Mouse (Mus musculus): ENCODE data around the gene Csnk1g1.

DNA sequence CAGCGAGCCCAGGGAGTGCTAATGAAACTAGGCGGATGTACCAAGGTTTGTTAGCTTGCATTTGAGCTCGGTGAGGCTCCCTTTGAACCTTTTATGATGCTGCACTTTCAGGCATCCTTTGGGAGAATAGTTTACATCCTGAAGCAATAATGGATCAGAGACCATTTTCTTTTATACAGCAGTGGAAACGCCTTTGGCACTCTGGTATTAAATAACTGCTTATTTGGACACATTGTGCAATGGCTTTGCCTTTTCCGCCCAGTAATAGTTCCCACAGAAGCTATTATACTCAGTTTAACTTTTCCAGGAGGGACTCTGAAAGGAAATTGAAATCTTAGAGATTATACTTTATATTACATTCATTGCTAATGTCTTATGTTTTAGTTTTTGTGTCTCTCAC lies 90.2 kb downstream of the Csnk1g1 start:
- TF ChIP-seq MAFK (IDR thresholded peaks at IDR 0.05; ENCODE audit: insufficient read depth, low read depth, low read length) (no peak), HCFC1 (IDR thresholded peaks at IDR 0.05; ENCODE audit: borderline replicate concordance, insufficient read depth, low read length) (no peak)
